Mouse (Mus musculus) CH12.LX (cell line): ENCODE data around the gene Mrpl19. TPM values are rescaled to one million over a fixed set of nuclear protein-coding genes. Genes with fewer than 3 reads are reported as not detected.

Source experiments
- DNase-seq: peaks from one replicate; pipeline ENCODE4 v3.0.0-alpha.2; 2013; ENCODE audit errors: extremely low read depth
- H3K27ac ChIP-seq: 2 replicates; pipeline ENCODE4 v1.5.1; 2012; ENCODE audit warnings: low read depth, mild to moderate bottlenecking, control low read depth, moderate library complexity; ENCODE audit not compliant: insufficient read depth
- H3K27me3 ChIP-seq: replicated peaks from 2 replicates; pipeline ENCODE3; 2012; ENCODE audit warnings: inconsistent platforms
- H3K36me3 ChIP-seq, 2 experiments: replicated peaks in 1 of 2; 2 replicates each; pipeline versions ENCODE3 to v1.6.1; 2012; ENCODE audit warnings: inconsistent platforms in 1 of 2, low read length in 1 of 2, mild to moderate bottlenecking in 1 of 2, mixed read lengths in 1 of 2, moderate library complexity in 1 of 2; ENCODE audit not compliant: control insufficient read depth in 1 of 2, insufficient read depth in 1 of 2
- H3K4me1 ChIP-seq, 2 experiments: 2 replicates each; pipeline ENCODE4 v1.6.1; 2012; ENCODE audit warnings: inconsistent platforms in 1 of 2, moderate library complexity in 1 of 2; ENCODE audit not compliant: insufficient read depth in 2 of 2, control insufficient read depth in 1 of 2
- H3K4me2 ChIP-seq: 2 replicates; pipeline ENCODE4 v1.6.1; 2012; ENCODE audit warnings: low read depth, mild to moderate bottlenecking, control low read depth; ENCODE audit not compliant: poor library complexity, insufficient read depth, severe bottlenecking
- H3K4me3 ChIP-seq, 3 experiments: fragments of 150-350 bp in 1 of 3; sonication (generic) in 1 of 3; replicated peaks in 1 of 3; 2 replicates each; pipeline versions ENCODE3 to v1.5.1; 2011 to 2012; ENCODE audit warnings: low read depth in 2 of 3, low read length in 2 of 3, mild to moderate bottlenecking in 2 of 3, moderate library complexity in 2 of 3, control low read depth in 1 of 3, improper control_type of control experiment in 1 of 3, inconsistent platforms in 1 of 3, mixed read lengths in 1 of 3; ENCODE audit not compliant: poor library complexity in 1 of 3
- H3K79me2 ChIP-seq: replicated peaks from 2 replicates; pipeline ENCODE4 v1.6.1; 2012; ENCODE audit warnings: mild to moderate bottlenecking, moderate library complexity; ENCODE audit not compliant: control insufficient read depth, poor library complexity, insufficient read depth, severe bottlenecking; ENCODE audit errors: extremely low read depth
- H3K9ac ChIP-seq: 2 replicates; pipeline ENCODE4 v1.6.1; 2012; ENCODE audit warnings: low read depth, mild to moderate bottlenecking, control low read depth, moderate library complexity; ENCODE audit not compliant: insufficient read depth
- H3K9me3 ChIP-seq: replicated peaks from 2 replicates; pipeline ENCODE3; 2012; ENCODE audit warnings: low read length, inconsistent platforms, mixed read lengths
- BHLHE40 ChIP-seq: IDR thresholded peaks from 2 replicates; pipeline ENCODE4 v1.6.1; 2011; ENCODE audit warnings: mild to moderate bottlenecking, low read depth, low read length, improper control_type of control experiment
- CHD1 ChIP-seq: IDR thresholded peaks from 2 replicates; pipeline ENCODE4 v1.6.1; 2012; ENCODE audit warnings: low read depth, low read length, improper control_type of control experiment, inconsistent platforms
- CTCF ChIP-seq, 2 experiments: IDR thresholded peaks in 1 of 2; conservative IDR thresholded peaks in 1 of 2; 2 replicates each; pipeline ENCODE4 v1.5.1; 2011 to 2012; ENCODE audit warnings: low read depth in 2 of 2, low read length in 2 of 2, improper control_type of control experiment in 1 of 2, inconsistent platforms in 1 of 2, mild to moderate bottlenecking in 1 of 2, moderate library complexity in 1 of 2
- E2F4 ChIP-seq: IDR thresholded peaks from 2 replicates; pipeline ENCODE4 v1.6.1; 2011; ENCODE audit warnings: low read depth, low read length, improper control_type of control experiment; ENCODE audit not compliant: insufficient replicate concordance
- ELF1 ChIP-seq: IDR thresholded peaks from 2 replicates; pipeline ENCODE4 v1.6.1; 2014; ENCODE audit warnings: low read depth, mild to moderate bottlenecking, inconsistent platforms, low read length, improper control_type of control experiment
- EP300 ChIP-seq: IDR thresholded peaks from 2 replicates; pipeline ENCODE4 v1.6.1; 2011; ENCODE audit warnings: low read length, improper control_type of control experiment
- ETS1 ChIP-seq: conservative IDR thresholded peaks from 2 replicates; pipeline ENCODE4 v1.6.1; 2012; ENCODE audit warnings: low read depth, mild to moderate bottlenecking, inconsistent platforms, low read length, improper control_type of control experiment, moderate library complexity
- HCFC1 ChIP-seq: IDR thresholded peaks from 2 replicates; pipeline ENCODE4 v1.6.1; 2012; ENCODE audit warnings: low read depth, mild to moderate bottlenecking, inconsistent platforms, low read length, improper control_type of control experiment
- MAFK ChIP-seq: IDR thresholded peaks from 2 replicates; pipeline ENCODE4 v1.6.1; 2011; ENCODE audit warnings: low read length, improper control_type of control experiment; ENCODE audit not compliant: insufficient replicate concordance
- MEF2A ChIP-seq: IDR thresholded peaks from 2 replicates; pipeline ENCODE4 v1.6.1; 2014; ENCODE audit warnings: low read depth, mild to moderate bottlenecking, inconsistent platforms, low read length, improper control_type of control experiment, borderline replicate concordance
- NRF1 ChIP-seq: IDR thresholded peaks from 2 replicates; pipeline ENCODE4 v1.6.1; 2014; ENCODE audit warnings: low read depth, mild to moderate bottlenecking, inconsistent platforms, low read length, improper control_type of control experiment, moderate library complexity
- PAX5 ChIP-seq: IDR thresholded peaks from 2 replicates; pipeline ENCODE4 v1.6.1; 2012; ENCODE audit warnings: low read length, inconsistent platforms, mixed read lengths
- RCOR1 ChIP-seq: conservative IDR thresholded peaks from 2 replicates; pipeline ENCODE4 v1.6.1; 2012; ENCODE audit warnings: low read depth, mild to moderate bottlenecking, inconsistent platforms, low read length, improper control_type of control experiment
- TBP ChIP-seq: conservative IDR thresholded peaks from 2 replicates; pipeline ENCODE4 v1.6.1; 2011; ENCODE audit warnings: low read depth, low read length, improper control_type of control experiment
- TCF12 ChIP-seq: IDR thresholded peaks from 2 replicates; pipeline ENCODE4 v1.6.1; 2014; ENCODE audit warnings: low read depth, mild to moderate bottlenecking, inconsistent platforms, low read length, improper control_type of control experiment
- USF1 ChIP-seq: IDR thresholded peaks from 2 replicates; pipeline ENCODE4 v1.6.1; 2014; ENCODE audit warnings: low read depth, mild to moderate bottlenecking, inconsistent platforms, low read length, improper control_type of control experiment
- dilution Hi-C: fragments of 300-500 bp; cut with MboI; formaldehyde crosslinking; loops from 2 replicates; pipeline ENCODE4 v1.14.3; 2020; ENCODE audit warnings: low sequenced_read_pairs; ENCODE audit not compliant: extremely low pct_unique_long_range_greater_than_20kb, extremely low pct_ligation_motif_present
- in situ Hi-C: fragments of 300-500 bp; cut with MboI; formaldehyde crosslinking; loops from 3 replicates; pipeline ENCODE4 v1.14.3; 2019; ENCODE audit warnings: low sequenced_read_pairs, low pct_ligation_motif_present, low pct_unique_long_range_greater_than_20kb, mixed read lengths
- polyA plus RNA-seq: library from polyadenylated mRNA; unstranded; fragments of >175 nt; gene quantifications from 2 replicates; pipeline ENCODE4 v1.2.1, GENCODE M21; 2012; ENCODE audit warnings: low read depth; ENCODE audit not compliant: insufficient read length
- total RNA-seq, 2 experiments: library from RNA; depleted of rRNA; stranded (reverse); fragments of 300-350 nt in 1 of 2; fragments of >200 nt in 1 of 2; gene quantifications; 2 replicates each; pipeline ENCODE4 v1.2.3; 2012 to 2014

Mrpl19 gene
- total and polyA plus RNA-seq, 3 experiments = 27.2 to 96.2 (median 54.0) TPM

GRCm38 (mm10) chr6:81988341-81988740 is 22.6 kb upstream of the Mrpl19 start:
- Histone ChIP-seq H3K9me3 (peaks cover 7% of the 10 kb centered on the region), H3K9ac (no peak overlapping the region), H3K4me3 (no peak overlapping the region), H3K4me1 (no peaks in the 10 kb centered on the region), H3K27me3 (peaks cover 32% of the 10 kb centered on the region), H3K27ac (no peak overlapping the region)
- in situ Hi-C loops = loop anchor here (5.0 kb wide), 1 partner anchor 129 kb away; no protein-coding TSS in a partner anchor
- no peak for DNase-seq
- TF ChIP-seq CHD1 = no peak
- TF ChIP-seq E2F4 = no peak
- no peak for TF ChIP-seq MAFK
- no peak for TF ChIP-seq MEF2A
- no peak for TF ChIP-seq TBP
- TF ChIP-seq PAX5 = no peak
- TF ChIP-seq ELF1 = no peak
- no peak for TF ChIP-seq TCF12
- no peak for TF ChIP-seq BHLHE40
- no peak for TF ChIP-seq HCFC1
- no peak for TF ChIP-seq RCOR1
- no peak for TF ChIP-seq NRF1
- TF ChIP-seq ETS1 = no peak
- TF ChIP-seq USF1 = no peak
- no peak for TF ChIP-seq EP300
- TF ChIP-seq, all 38 proteins: peak for 0
- Histone ChIP-seq H3K4me2 (no peak overlapping the region), H3K36me3 (no peaks in the 10 kb centered on the region), H3K79me2 (no peaks in the 10 kb centered on the region)
- dilution Hi-C loops = no loop called here

DNA sequence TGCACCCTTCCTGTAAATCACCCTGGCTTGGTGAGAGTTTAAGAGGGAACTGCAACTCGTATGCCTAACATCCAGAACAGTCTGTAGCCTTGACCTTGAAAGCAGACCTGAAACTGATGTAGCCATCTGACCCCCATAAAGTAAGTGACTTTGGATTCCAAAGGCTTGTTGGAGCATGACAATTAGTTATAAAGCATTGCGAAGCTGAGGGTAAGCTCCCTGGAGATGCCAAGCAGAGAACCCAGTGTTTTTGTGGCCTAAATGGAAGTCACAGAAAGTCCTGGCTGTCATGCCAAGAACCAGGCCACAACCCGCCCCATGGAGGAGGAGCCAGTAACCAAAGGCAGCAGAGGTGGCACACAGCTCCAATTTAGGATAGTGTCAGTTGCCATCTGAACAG is 21.8 kb upstream of the Mrpl19 start:
- H3K4me2 ChIP-seq = no peak overlapping the region
- in situ Hi-C loops (loop anchor here (5.0 kb wide), 1 partner anchor 130 kb away; no protein-coding TSS in a partner anchor), dilution Hi-C loops (no loop called here)
- no peak overlapping the region for H3K9ac ChIP-seq
- H3K4me1 ChIP-seq = no peaks in the 10 kb centered on the region
- H3K27ac ChIP-seq = no peak overlapping the region
- H3K27me3 ChIP-seq = peaks cover 36% of the 10 kb centered on the region
- H3K79me2 ChIP-seq = no peaks in the 10 kb centered on the region
- no peaks in the 10 kb centered on the region for H3K36me3 ChIP-seq
- no peak overlapping the region for H3K4me3 ChIP-seq
- no peak for DNase-seq
- TF ChIP-seq CHD1 (no peak), CTCF (conservative IDR thresholded peaks at IDR 0.05 in 1 of 2, IDR thresholded peaks at IDR 0.05 in 1 of 2; ENCODE audit: low read depth in 2 of 2, low read length in 2 of 2) (no peak)
- peaks cover 7% of the 10 kb centered on the region for H3K9me3 ChIP-seq
